Mouse (Mus musculus): Measurements from ENCODE around the gene Ube2l3. TPM values are rescaled to one million over a fixed set of nuclear protein-coding genes. Genes with fewer than 3 reads are reported as not detected.
"Not testable (repeated sequence)": the region's sequence is repeated elsewhere in the genome, so short reads cannot be mapped to it uniquely, and the experiment has no call there.

Ube2l3 gene
- polyA plus RNA-seq, 1 experiment: 103 TPM

DNA sequence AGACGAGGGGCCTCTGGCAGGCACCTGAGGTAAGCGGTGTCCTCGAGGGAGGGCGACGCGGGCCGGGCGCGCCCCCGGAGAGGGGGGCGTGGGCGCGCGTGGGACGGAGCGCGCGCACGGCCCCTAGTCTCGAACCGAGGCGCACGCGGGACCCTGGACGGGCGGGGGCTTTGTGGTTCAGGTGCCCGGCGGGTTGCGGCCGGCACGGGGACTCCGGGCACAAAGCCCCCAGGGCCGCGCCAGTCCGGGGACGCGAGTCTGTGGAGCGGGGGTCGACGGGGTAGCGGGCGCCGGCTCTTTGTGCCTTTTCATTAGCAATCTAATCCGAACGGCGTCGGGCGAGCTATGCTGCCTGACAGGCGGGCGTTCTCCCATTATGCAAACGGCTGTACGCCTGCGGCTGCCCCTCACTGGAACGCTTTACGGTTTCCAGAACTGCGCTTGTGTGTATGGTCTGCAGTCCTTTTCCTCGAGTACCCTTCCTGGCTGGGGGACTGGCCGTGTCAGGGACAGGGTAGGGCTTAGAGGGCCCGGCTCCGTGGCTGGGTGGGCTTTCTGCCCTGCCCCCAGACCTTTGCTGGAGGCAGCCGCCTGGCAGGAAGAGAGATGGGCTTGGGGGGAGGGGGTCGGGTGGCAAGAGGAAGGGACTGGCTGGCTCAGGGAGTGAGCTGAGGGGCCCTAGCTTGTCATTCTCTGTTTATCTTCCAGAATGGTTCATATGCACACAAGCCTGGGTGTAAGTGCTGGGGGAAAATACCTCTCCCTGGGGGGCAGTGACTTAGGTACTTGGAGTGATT lies 31.5 kb upstream of the Ube2l3 start:
- TF ChIP-seq FLI1 (IDR thresholded peaks at IDR 0.05; ENCODE audit: low read length) (no peak), GATA1 (IDR thresholded peaks at IDR 0.05; ENCODE audit: borderline replicate concordance, low read length) (no peak)
- no peaks in the 10 kb centered on the region for H3K36me3 ChIP-seq (replicated peaks; ENCODE audit: low read length)
- H3K9me3 ChIP-seq: peaks cover 15% of the 10 kb centered on the region
- peak overlapping the region; percentile 95 for H3K4me3 ChIP-seq (replicated peaks)
- H3K4me1 ChIP-seq: peaks cover 49% of the 10 kb centered on the region
- H3K27me3 ChIP-seq (replicated peaks): peaks cover 2% of the 10 kb centered on the region

DNA sequence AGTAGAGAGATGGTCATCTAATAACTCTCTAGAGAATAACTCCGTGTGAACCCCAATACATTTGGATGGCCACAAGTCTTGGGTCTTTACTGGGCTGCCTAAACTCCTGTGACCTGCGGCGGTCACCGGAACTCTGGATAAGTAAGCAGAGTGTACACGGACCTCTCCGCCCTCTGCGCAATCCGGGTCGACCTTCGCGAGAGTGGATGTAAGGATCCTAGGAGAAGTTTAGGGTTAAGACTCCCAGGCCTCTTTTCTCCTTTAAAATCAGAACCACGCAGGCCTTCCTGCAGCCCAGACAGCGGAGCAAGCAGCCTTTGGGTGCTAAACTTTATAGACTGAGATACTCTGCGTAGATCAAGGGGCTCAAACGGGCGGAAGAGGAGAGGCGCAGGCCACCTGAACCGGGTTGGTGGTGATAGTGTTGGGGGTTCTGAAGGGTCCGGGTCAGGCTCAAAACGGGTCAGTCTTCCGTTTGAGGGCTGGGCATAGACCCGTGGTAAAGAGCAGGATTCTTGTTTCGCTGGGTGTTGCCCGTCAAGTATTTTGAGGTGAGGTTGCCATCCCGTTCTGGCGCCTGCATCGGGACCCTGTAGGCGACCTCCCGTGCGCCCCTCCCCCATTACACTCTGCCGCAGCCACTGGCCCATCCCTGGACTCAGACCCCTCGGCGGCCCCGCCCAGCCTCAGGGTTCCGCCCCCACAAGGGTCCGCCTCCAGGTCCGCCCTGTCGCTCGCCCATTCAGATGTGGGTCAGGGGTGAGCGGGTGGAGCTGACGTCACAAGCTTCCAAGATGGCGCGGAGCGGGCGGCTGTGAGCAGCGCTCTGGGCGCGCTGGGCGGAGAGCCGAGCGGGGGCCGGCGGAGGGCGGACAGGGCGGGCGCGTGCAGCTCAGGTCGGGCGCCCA lies 30.6 kb upstream of the Ube2l3 start, which contains the start of gene Hic2:
Gene Hic2 (plus strand): TSS at position 779 of the 908 bp plus-strand sequence.
- Histone ChIP-seq H3K4me3 (replicated peaks) (peak within 1 kb of the TSS; percentile 95), H3K36me3 (replicated peaks; ENCODE audit: low read length) (no peaks in the 10 kb centered on the region)
- TF ChIP-seq GATA1 (IDR thresholded peaks at IDR 0.05; ENCODE audit: borderline replicate concordance, low read length) (no peak), FLI1 (IDR thresholded peaks at IDR 0.05; ENCODE audit: low read length) (no peak)

DNA sequence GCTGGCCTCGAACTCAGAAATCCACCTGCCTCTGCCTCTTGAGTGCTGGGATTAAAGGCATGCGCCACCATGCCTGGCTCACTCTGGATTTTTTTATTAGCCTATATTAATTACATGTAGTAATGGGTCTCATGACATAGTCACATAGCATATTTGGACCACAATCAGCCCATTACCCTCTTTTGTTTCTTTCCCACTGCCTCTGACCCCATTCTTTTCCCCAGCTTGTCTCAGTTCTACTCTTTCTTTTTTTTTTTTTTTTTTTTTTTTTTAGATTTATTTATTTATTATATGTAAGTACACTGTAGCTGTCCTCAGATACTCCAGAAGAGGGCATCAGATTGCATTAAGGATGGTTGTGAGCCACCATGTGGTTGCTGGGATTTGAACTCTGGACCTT lies 29.1 kb upstream of the Ube2l3 start:
- H3K36me3 ChIP-seq (replicated peaks; ENCODE audit: low read length); H3K4me3 ChIP-seq (replicated peaks): not testable (repeated sequence)
- peaks cover 15% of the 10 kb centered on the region for H3K9me3 ChIP-seq

More for the DNA sequence above, 30.6 kb upstream of the Ube2l3 start, which contains the start of gene Hic2:
- Histone ChIP-seq H3K4me1 (peaks cover 41% of the 10 kb centered on the region), H3K27me3 (replicated peaks) (peaks cover 2% of the 10 kb centered on the region), H3K9me3 (peaks cover 15% of the 10 kb centered on the region)

DNA sequence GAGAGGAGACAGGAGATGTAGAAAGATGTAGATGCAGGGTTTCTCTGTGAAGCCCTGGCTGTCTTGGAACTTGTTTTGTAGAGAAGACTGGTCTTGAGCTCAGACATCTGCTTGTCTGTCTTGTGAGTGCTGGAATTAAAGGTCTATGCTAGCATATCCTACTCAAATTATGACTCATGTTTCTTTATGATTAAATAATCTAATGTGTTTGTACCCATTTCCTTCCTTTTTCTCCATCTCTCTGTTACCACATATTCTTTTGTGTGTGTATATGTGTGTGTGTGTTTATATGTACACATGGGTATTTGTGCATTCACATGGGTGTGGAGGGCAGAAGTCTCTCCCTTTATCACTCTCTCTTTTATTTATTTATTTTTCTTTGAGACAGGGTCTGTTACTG lies 24.0 kb upstream of the Ube2l3 start:
- no peak for TF ChIP-seq FLI1 (IDR thresholded peaks at IDR 0.05; ENCODE audit: low read length)
- no peak for TF ChIP-seq GATA1 (IDR thresholded peaks at IDR 0.05; ENCODE audit: borderline replicate concordance, low read length)
- H3K36me3 ChIP-seq (replicated peaks; ENCODE audit: low read length): no peaks in the 10 kb centered on the region

More for the DNA sequence above, 29.1 kb upstream of the Ube2l3 start:
- not testable (repeated sequence) for H3K27me3 ChIP-seq (replicated peaks)
- H3K4me1 ChIP-seq: peaks cover 32% of the 10 kb centered on the region

DNA sequence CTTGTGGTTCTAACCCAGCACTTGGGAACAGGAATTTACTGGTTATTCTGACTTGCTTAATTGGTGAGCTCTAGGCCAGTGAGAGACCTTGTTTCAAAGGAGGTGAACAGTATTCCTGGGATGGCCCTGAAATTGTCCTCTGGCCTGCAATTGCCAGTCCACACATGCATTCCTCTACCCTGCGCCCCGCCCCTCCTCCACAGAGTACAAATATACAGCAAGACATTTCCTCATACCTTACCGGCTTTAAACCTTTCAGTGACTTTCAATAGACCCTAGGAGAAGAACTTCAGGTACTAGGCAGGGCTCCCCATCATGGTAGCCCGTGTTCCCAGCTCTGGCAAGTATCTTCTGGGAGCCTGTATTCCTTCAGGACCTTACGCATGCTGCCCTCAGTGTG lies 23.1 kb upstream of the Ube2l3 start:
- H3K9me3 ChIP-seq: peaks cover 15% of the 10 kb centered on the region
- H3K36me3 ChIP-seq (replicated peaks; ENCODE audit: low read length): no peaks in the 10 kb centered on the region
- H3K4me3 ChIP-seq (replicated peaks): no peak overlapping the region
- TF ChIP-seq GATA1 (IDR thresholded peaks at IDR 0.05; ENCODE audit: borderline replicate concordance, low read length) (no peak), FLI1 (IDR thresholded peaks at IDR 0.05; ENCODE audit: low read length) (no peak)
- H3K27me3 ChIP-seq (replicated peaks): peaks cover 2% of the 10 kb centered on the region
- peaks cover 17% of the 10 kb centered on the region for H3K4me1 ChIP-seq

More for the DNA sequence above, 24.0 kb upstream of the Ube2l3 start:
- H3K4me1 ChIP-seq: peaks cover 13% of the 10 kb centered on the region
- no peak overlapping the region for H3K4me3 ChIP-seq (replicated peaks)
- peaks cover 2% of the 10 kb centered on the region for H3K27me3 ChIP-seq (replicated peaks)
- H3K9me3 ChIP-seq: peaks cover 15% of the 10 kb centered on the region

DNA sequence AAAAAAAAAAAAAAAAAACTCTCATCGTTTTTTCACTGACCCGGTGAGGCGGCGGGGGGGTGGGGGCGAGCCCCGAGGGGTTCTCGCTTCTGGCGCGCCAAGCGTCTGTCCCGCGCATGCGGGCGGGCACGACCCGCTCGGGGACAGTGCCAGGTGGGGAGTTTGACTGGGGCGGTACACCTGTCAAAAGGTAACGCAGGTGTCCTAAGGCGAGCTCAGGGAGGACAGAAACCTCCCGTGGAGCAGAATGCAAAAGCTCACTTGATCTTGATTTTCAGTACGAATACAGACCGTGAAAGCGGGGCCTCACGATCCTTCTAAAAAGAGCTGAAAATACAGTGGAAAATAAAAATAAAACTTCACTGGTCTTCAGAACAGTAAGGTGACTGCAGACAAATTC lies 19.7 kb upstream of the Ube2l3 start:
- H3K27me3 ChIP-seq (replicated peaks): peaks cover 3% of the 10 kb centered on the region
- no peak overlapping the region for H3K4me3 ChIP-seq (replicated peaks)
- H3K9me3 ChIP-seq: no peaks in the 10 kb centered on the region
- TF ChIP-seq FLI1 (IDR thresholded peaks at IDR 0.05; ENCODE audit: low read length) (no peak), GATA1 (IDR thresholded peaks at IDR 0.05; ENCODE audit: borderline replicate concordance, low read length) (no peak)
- no peaks in the 10 kb centered on the region for H3K36me3 ChIP-seq (replicated peaks; ENCODE audit: low read length)
- H3K4me1 ChIP-seq: peaks cover 26% of the 10 kb centered on the region

DNA sequence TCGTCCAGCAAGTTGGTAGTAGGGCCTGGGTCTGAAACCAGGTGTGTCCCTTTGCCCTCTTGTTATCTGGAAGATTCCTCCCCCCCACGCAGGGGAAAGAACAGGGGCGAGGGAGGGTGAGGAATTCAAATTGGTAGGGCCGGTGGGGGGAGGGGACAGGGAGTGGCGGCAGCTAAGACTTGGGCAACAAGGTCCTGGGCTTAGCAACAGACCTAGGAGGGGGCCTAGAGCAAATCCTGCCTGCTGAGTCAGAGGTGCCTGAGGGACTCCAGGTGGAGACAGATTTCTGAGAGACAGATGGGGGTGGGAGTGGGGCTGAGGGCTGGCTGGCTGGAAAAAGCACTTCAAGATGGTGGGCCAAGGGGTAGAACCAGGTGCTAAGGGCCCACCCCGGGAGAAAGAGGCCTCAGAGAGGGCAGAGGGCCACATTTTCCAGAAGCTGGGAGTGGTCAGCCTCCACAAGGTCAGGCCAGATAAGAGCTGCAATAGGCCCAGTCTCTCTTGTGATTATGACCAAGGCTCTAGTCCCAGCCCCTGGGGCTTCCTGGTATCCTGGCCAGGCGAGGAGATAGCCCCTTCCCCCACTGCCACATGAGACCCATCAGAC lies 17.8 kb upstream of the Ube2l3 start:
- no peak overlapping the region for H3K4me3 ChIP-seq (replicated peaks)
- no peaks in the 10 kb centered on the region for H3K36me3 ChIP-seq (replicated peaks; ENCODE audit: low read length)
- no peak for TF ChIP-seq GATA1 (IDR thresholded peaks at IDR 0.05; ENCODE audit: borderline replicate concordance, low read length)
- TF ChIP-seq FLI1 (IDR thresholded peaks at IDR 0.05; ENCODE audit: low read length): no peak
- H3K9me3 ChIP-seq: no peaks in the 10 kb centered on the region
- H3K4me1 ChIP-seq: peaks cover 14% of the 10 kb centered on the region
- peaks cover 3% of the 10 kb centered on the region for H3K27me3 ChIP-seq (replicated peaks)

DNA sequence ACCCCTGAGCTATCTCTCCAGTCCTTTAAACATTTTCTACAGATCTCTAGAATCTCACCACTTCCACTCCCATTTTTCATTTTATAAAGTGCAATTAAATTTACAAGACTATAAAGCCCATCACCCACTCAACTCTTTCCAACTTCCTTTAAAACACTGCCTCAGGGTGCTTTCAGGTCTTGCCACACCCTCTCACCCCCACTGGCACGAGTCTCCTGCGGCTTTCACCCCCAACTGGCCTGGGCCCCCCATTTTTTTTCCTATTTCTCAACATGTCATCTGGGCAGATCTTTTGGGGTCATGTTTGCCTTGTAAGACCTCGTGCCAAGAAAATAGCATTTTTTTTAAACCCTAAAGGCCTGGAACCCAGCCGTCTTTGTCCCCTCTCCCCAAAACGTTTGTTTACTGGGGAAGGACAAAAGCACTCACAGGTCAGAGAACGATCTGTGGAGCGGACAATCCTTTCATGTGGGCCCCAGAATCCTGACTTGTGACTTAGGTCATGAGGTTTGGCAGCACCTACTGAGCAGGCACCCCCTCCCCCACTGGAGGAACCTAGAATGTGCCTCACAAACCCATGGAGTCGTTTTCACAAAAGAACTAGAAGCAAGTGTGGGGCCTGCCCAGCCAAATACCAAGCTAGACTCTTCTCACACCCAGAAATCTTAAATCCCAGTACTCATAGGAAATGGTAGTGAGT lies 14.6 kb upstream of the Ube2l3 start:
- Histone ChIP-seq H3K27me3 (replicated peaks) (peaks cover 17% of the 10 kb centered on the region), H3K4me1 (peaks cover 13% of the 10 kb centered on the region), H3K4me3 (replicated peaks) (no peak overlapping the region), H3K9me3 (no peaks in the 10 kb centered on the region), H3K36me3 (replicated peaks; ENCODE audit: low read length) (no peaks in the 10 kb centered on the region)
- TF ChIP-seq FLI1 (IDR thresholded peaks at IDR 0.05; ENCODE audit: low read length) (no peak), GATA1 (IDR thresholded peaks at IDR 0.05; ENCODE audit: borderline replicate concordance, low read length) (no peak)
